Mouse (Mus musculus): ENCODE measurements at regions not wholly inside any gene's neighbourhood (a gene's known extent, or its start where the extent isn't known, plus 50 kb on each side); places are given as distances from the start of the nearest gene placed in this dataset.
A peak's percentile ranks its signal among the peaks of the same experiment; 100 is the strongest.

DNA sequence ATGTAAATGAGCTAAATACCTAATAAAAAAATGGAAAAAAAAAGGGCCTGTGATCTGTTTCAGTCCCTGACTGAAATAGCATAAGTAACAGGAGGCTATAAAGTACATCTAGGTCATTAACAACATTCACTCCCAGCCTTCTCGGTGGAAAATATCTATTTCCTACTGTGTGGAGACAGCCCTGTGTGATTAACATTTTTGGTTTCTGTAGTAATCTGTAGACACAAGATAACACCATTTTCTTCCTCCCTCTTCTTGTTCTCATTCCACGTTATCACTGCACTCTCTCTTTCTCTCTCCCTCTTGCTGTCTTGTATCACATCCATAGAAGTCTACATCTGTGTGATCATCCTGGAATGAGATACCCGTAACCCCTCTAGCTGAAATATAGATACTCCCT, 349.5 kb upstream of the Pabpc5 start:
- no peak for DNase-seq (ENCODE audit: low read depth, low spot score)

DNA sequence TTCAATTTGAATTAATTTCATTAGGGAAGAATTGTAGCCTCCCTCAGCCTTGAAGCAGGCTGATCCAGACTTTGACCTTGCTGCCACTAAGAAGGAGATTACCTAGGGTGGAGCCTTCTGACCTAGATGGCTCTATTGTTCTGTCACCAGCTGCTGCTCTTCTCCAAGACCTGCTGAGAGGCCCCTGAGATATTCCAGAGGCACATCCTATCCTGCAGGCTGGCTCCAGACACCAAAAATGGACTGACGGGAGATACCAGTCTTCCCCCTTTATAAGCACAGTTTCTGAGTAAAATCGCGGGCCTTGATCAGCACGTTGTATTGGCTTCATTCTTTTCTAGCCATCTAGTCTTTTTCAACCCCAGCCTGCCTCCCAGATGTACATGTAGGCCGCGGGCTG, 311.0 kb upstream of the Pabpc5 start:
- DNase-seq (ENCODE audit: low read depth, low spot score), result peak; percentile 49

DNA sequence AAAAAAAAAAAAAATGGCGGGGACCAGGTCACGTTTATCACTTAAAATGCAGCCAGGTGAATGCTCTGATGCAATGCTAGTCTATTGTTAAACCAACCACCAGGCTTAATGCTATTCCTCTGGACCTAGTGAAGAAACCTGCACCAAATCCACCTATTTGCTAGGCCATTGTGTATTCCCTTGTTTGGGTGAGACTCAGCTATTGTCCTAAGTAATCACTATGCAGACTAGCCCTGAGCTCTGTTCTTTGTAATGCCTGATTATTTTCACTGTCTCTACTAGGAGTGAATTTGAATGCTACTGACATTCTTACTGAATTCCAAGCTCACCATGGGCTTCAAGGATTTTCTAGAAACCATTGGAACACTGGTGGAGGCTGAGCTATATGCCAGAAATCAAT, 305.3 kb upstream of the Pabpc5 start:
- DNase-seq (ENCODE audit: low read depth, low spot score), result peak; percentile 71
